Mouse (Mus musculus) C2C12 (cell line): ENCODE data around the gene Prr14l. TPM values are rescaled to one million over a fixed set of nuclear protein-coding genes. Genes with fewer than 3 reads are reported as not detected.
"Not testable (repeated sequence)": the region's sequence is repeated elsewhere in the genome, so short reads cannot be mapped to it uniquely, and the experiment has no call there.

ENCODE experiments used
- H3K27me3 ChIP-seq: one replicate; pipeline ENCODE4 v1.6.1; 2011; ENCODE audit not compliant: control insufficient read depth, insufficient read depth, insufficient read length
- H3K36me3 ChIP-seq: one replicate; pipeline ENCODE4 v1.6.1; 2011; ENCODE audit not compliant: control insufficient read depth, insufficient read depth
- H3K4me3 ChIP-seq: one replicate; pipeline ENCODE4 v1.5.1; 2011; ENCODE audit warnings: mild to moderate bottlenecking, control low read depth; ENCODE audit not compliant: poor library complexity, insufficient read depth, severe bottlenecking
- H3K79me2 ChIP-seq: one replicate; pipeline ENCODE4 v1.6.1; 2011; ENCODE audit not compliant: control insufficient read depth, insufficient read depth
- H3K79me3 ChIP-seq: one replicate; pipeline ENCODE4 v1.6.1; 2011; ENCODE audit warnings: low read depth, control low read depth
- H3ac ChIP-seq: one replicate; pipeline ENCODE3; 2011; ENCODE audit warnings: low read depth; ENCODE audit not compliant: control insufficient read depth, insufficient read length
- CEBPB ChIP-seq: IDR thresholded peaks from one replicate; pipeline ENCODE4 v1.6.1; 2011; ENCODE audit warnings: low read depth, mild to moderate bottlenecking, control low read depth, moderate library complexity
- CTCF ChIP-seq: IDR thresholded peaks from one replicate; pipeline ENCODE4 v1.5.1; 2011; ENCODE audit not compliant: control insufficient read depth, insufficient read depth, insufficient read length
- FOSL1 ChIP-seq: IDR thresholded peaks from one replicate; pipeline ENCODE4 v1.8.0; 2011; ENCODE audit warnings: mild to moderate bottlenecking, low read length; ENCODE audit not compliant: poor library complexity, insufficient read depth, severe bottlenecking
- MAX ChIP-seq: IDR thresholded peaks from one replicate; pipeline ENCODE4 v1.6.1; 2011; ENCODE audit warnings: mild to moderate bottlenecking, control low read depth
- MYOD1 ChIP-seq: IDR thresholded peaks from one replicate; pipeline ENCODE4 v1.6.1; 2011; ENCODE audit warnings: low read depth; ENCODE audit not compliant: control insufficient read depth, insufficient read length
- MYOG ChIP-seq: IDR thresholded peaks from one replicate; pipeline ENCODE4 v1.6.1; 2011; ENCODE audit not compliant: control insufficient read depth, insufficient read length; ENCODE audit errors: extremely low read depth
- USF1 ChIP-seq: IDR thresholded peaks from one replicate; pipeline ENCODE4 v1.6.1; 2011; ENCODE audit warnings: low read depth, mild to moderate bottlenecking, control low read depth, moderate library complexity
- polyA plus RNA-seq: library from polyadenylated mRNA; unstranded; fragments of >200 nt; fragmentation: generic; extraction: Trizol; gene quantifications from one replicate; pipeline ENCODE4 v1.2.1, GENCODE M21; 2012; ENCODE audit warnings: missing spikeins

Gene Prr14l
- polyA plus RNA-seq, 1 experiment, result 3.9 TPM

GRCm38 (mm10) chr5:32820471-32820870 lies 33.6 kb downstream of the Prr14l start:
- Histone ChIP-seq H3ac (no peak overlapping the region), H3K79me2 (no peaks in the 10 kb centered on the region), H3K4me3 (no peak overlapping the region), H3K79me3 (peaks cover 1% of the 10 kb centered on the region), H3K36me3 (peaks cover 43% of the 10 kb centered on the region), H3K27me3 (no peaks in the 10 kb centered on the region)
- TF ChIP-seq MYOG, result no peak
- no peak for TF ChIP-seq CEBPB
- no peak for TF ChIP-seq FOSL1
- no peak for TF ChIP-seq MYOD1
- TF ChIP-seq USF1, result no peak
- no peak for TF ChIP-seq MAX

DNA sequence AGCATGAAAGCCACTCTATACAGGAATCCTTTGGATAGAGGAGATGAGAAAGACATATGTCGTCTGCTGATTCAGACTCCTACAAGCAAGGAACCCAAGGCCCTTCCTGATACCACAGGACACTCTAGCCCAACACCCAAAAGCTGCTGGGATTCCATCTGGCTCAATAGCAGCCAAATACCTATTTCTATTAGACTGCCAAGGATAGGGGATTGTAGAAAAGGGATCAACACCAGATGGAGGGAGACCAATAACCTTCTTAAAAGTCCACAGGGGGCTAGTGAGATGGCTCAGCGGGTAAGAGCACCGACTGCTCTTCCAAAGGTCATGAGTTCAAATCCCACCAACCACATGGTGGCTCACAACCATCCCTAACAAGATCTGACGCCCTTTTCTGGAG lies 38.7 kb downstream of the Prr14l start:
- no peak overlapping the region for H3ac ChIP-seq
- TF ChIP-seq MAX (no peak), CTCF (no peak), MYOG (no peak), MYOD1 (no peak), USF1 (no peak), FOSL1 (no peak), CEBPB (no peak)
- H3K36me3 ChIP-seq, result peaks cover 63% of the 10 kb centered on the region
- no peaks in the 10 kb centered on the region for H3K27me3 ChIP-seq
- no peaks in the 10 kb centered on the region for H3K79me2 ChIP-seq
- no peak overlapping the region for H3K4me3 ChIP-seq
- no peaks in the 10 kb centered on the region for H3K79me3 ChIP-seq

DNA sequence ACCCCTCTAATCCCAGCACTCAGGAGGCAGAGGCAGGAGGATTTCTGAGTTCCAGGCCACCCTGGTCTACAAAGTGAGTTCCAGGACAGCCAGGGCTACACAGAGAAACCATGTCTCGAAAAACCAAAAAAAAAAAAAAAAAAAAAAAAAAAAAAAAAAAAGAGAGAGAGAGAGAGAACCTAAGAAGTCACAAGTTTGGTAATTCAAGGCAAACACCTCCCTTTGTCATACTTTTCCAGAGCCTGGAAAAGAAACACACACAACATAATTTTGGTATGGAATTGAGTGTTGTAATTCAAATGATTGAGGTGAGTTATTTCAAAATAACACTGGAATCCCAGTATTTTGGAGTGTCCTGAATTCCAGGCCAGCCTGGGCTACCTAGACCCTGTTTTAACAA lies 67.6 kb downstream of the Prr14l start:
- H3K79me2 ChIP-seq, H3ac ChIP-seq, H3K36me3 ChIP-seq, H3K4me3 ChIP-seq, H3K79me3 ChIP-seq, H3K27me3 ChIP-seq: not testable (repeated sequence)

DNA sequence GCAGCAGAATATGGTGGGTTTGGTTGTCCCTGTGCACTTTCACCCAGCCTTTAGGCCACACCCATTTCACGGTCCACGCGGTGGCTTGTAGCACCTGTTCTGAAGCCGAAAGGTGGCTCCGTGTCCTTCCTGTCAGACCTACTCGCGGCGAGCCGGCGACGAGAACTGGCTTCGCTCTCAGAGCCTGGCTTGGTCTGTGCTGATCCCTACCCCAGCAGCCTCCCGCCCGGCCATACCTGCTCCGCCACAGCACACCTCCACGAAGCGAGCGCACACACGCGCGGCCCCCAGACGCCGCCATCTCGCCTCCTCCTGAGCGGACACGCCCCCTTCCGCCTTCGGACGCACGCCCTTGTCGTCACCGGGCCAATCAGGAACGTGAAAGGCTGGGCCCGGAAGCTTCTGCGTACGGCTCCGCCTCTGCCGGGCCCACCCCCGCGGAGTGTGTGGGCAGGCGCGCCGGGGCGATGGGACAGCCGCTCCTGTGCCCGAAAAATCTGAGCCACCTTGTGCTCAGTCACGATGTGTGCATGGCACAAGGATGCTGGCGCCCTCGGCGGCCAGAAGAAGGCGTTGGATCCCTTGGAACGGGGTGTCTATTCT lies 68.6 kb downstream of the Prr14l start, which contains the start of gene Pisd:
Gene Pisd, minus strand, starts transcription at position 334 of the 603 bp plus-strand sequence.
- Histone ChIP-seq H3K79me3 (no peaks in the 10 kb centered on the region), H3K4me3 (peak within 1 kb of the TSS; percentile 56), H3K27me3 (no peaks in the 10 kb centered on the region), H3ac (peak within 1 kb of the TSS; percentile 72), H3K36me3 (peaks cover 7% of the 10 kb centered on the region), H3K79me2 (no peaks in the 10 kb centered on the region)
- TF ChIP-seq CTCF, result peak; percentile 19
- TF ChIP-seq USF1, result no peak
- no peak for TF ChIP-seq MYOG
- TF ChIP-seq MAX, result peak; percentile 17
- no peak for TF ChIP-seq CEBPB

GRCm38 (mm10) chr5:32784726-32785125 lies 69.3 kb downstream of the Prr14l start:
- peaks cover 6% of the 10 kb centered on the region for H3K36me3 ChIP-seq
- TF ChIP-seq MYOD1 (no peak), MAX (no peak), CEBPB (no peak), USF1 (no peak), MYOG (no peak)
- H3K79me2 ChIP-seq, result no peaks in the 10 kb centered on the region
- peak overlapping the region; percentile 30 for H3ac ChIP-seq
- peak overlapping the region; percentile 56 for H3K4me3 ChIP-seq
- H3K27me3 ChIP-seq, result no peaks in the 10 kb centered on the region
- H3K79me3 ChIP-seq, result no peaks in the 10 kb centered on the region

- Histone ChIP-seq H3ac (no peak overlapping the region), H3K27me3 (no peaks in the 10 kb centered on the region)
- no peak for TF ChIP-seq CEBPB
- no peak for TF ChIP-seq CTCF
- no peak for TF ChIP-seq USF1
- no peak for TF ChIP-seq FOSL1
- no peak for TF ChIP-seq MYOG
- no peak for TF ChIP-seq MYOD1
- TF ChIP-seq MAX, result no peak
These were observed 72.5 kb downstream of the Prr14l start for GRCm38 (mm10) chr5:32781596-32781995.

More at GRCm38 (mm10) chr5:32781596-32781995, 72.5 kb downstream of the Prr14l start:
- Histone ChIP-seq H3K79me3 (no peaks in the 10 kb centered on the region), H3K4me3 (no peak overlapping the region), H3K36me3 (no peaks in the 10 kb centered on the region), H3K79me2 (no peaks in the 10 kb centered on the region)
